Mouse (Mus musculus): ENCODE measurements around the gene Gbp7.
"Not testable (repeated sequence)": the region's sequence is repeated elsewhere in the genome, so short reads cannot be mapped to it uniquely, and the experiment has no call there.

The Gbp7 gene

GRCm38 (mm10) chr3:142530087-142530953 lies at the start of gene Gbp7:
TSS of gene Gbp7 (plus strand) at chr3:142530342.
- peak; percentile 36 for DNase-seq (ENCODE audit: low read depth, low spot score)

- no peak for DNase-seq (ENCODE audit: low read depth, low spot score)
These were observed 39.7 kb upstream of the Gbp7 start for GRCm38 (mm10) chr3:142490465-142490864.

GRCm38 (mm10) chr3:142493536-142494061 lies 36.5 kb upstream of the Gbp7 start, which contains the start of gene Gbp5:
TSS of gene Gbp5 (plus strand) at chr3:142493978.
- no peak for DNase-seq (ENCODE audit: low read depth, low spot score)

- no peak for DNase-seq (ENCODE audit: low read depth, low spot score)
These were observed 34.9 kb upstream of the Gbp7 start for GRCm38 (mm10) chr3:142495146-142495655.

- no peak for DNase-seq (ENCODE audit: low read depth, low spot score)
These were observed 33.7 kb upstream of the Gbp7 start for GRCm38 (mm10) chr3:142496113-142497101.

GRCm38 (mm10) chr3:142497123-142497841 lies 32.9 kb upstream of the Gbp7 start:
- no peak for DNase-seq (ENCODE audit: low read depth, low spot score)

GRCm38 (mm10) chr3:142498941-142499340 lies 31.2 kb upstream of the Gbp7 start:
- DNase-seq (ENCODE audit: low read depth, low spot score), result no peak

- DNase-seq (ENCODE audit: low read depth, low spot score), result no peak
These were observed 2.0 kb upstream of the Gbp7 start for GRCm38 (mm10) chr3:142528116-142528515.

GRCm38 (mm10) chr3:142529597-142529996 lies 545 bp upstream of the Gbp7 start:
- no peak for DNase-seq (ENCODE audit: low read depth, low spot score)

GRCm38 (mm10) chr3:142531595-142531994 lies 1.5 kb downstream of the Gbp7 start:
- DNase-seq (ENCODE audit: low read depth, low spot score), result no peak

GRCm38 (mm10) chr3:142533185-142533584 lies 3.0 kb downstream of the Gbp7 start:
- DNase-seq (ENCODE audit: low read depth, low spot score), result no peak

GRCm38 (mm10) chr3:142535667-142536066 lies 5.5 kb downstream of the Gbp7 start:
- DNase-seq (ENCODE audit: low read depth, low spot score), result no peak

GRCm38 (mm10) chr3:142541391-142541790 lies 11.2 kb downstream of the Gbp7 start:
- no peak for DNase-seq (ENCODE audit: low read depth, low spot score)

- DNase-seq (ENCODE audit: low read depth, low spot score), result not testable (repeated sequence)
These were observed 12.6 kb downstream of the Gbp7 start for GRCm38 (mm10) chr3:142542776-142543175.

- DNase-seq (ENCODE audit: low read depth, low spot score), result no peak
These were observed 16.5 kb downstream of the Gbp7 start for GRCm38 (mm10) chr3:142546690-142547089.

- no peak for DNase-seq (ENCODE audit: low read depth, low spot score)
These were observed 20.0 kb downstream of the Gbp7 start for GRCm38 (mm10) chr3:142550052-142550676.

- DNase-seq (ENCODE audit: low read depth, low spot score), result no peak
These were observed 24.5 kb downstream of the Gbp7 start for GRCm38 (mm10) chr3:142554601-142555000.

- no peak for DNase-seq (ENCODE audit: low read depth, low spot score)
These were observed 25.5 kb downstream of the Gbp7 start for GRCm38 (mm10) chr3:142555623-142556022.

GRCm38 (mm10) chr3:142559632-142560228 lies 29.6 kb downstream of the Gbp7 start, which contains the start of gene Gbp3:
TSS of gene Gbp3 (plus strand) at chr3:142560026.
- no peak for DNase-seq (ENCODE audit: low read depth, low spot score)
